Mouse (Mus musculus) gastrocnemius, postnatal 10 days (tissue): Measurements from ENCODE around the gene Hspa4l. TPM values are rescaled to one million over a fixed set of nuclear protein-coding genes. Genes with fewer than 3 reads are reported as not detected.
"Not testable (repeated sequence)": the region's sequence is repeated elsewhere in the genome, so short reads cannot be mapped to it uniquely, and the experiment has no call there.

Source experiments
- DNase-seq: peaks from one replicate; pipeline ENCODE4 v3.0.0; 2021; ENCODE audit warnings: mixed read lengths
- total RNA-seq, 2 experiments: library from RNA; stranded (reverse); gene quantifications; 2 replicates each; pipeline ENCODE4 v1.2.3; 2021

Hspa4l gene
- total RNA-seq, 2 experiments from 2014 or later, result 7.3 to 9.0 TPM

GRCm38 (mm10) chr3:40813275-40813674 lies 69.0 kb downstream of the Hspa4l start:
- DNase-seq, result no peak

- DNase-seq, result not testable (repeated sequence)
These were observed 101.2 kb downstream of the Hspa4l start for GRCm38 (mm10) chr3:40845521-40845920.

Other genes starting within 250 kb of the Hspa4l start
- 1 to 10 TPM; 1.3 to 1.9 TPM for gene Intu, start 213.2 kb upstream of the Hspa4l start, total RNA-seq
- not detected for gene Slc25a31, start 35.6 kb upstream of the Hspa4l start, total RNA-seq
- 10 to 100 TPM in 1 of 2 experiments, 1 to 10 TPM in 1; 4.3 to 15.4 TPM for gene Plk4, start 55.5 kb downstream of the Hspa4l start, total RNA-seq
- 10 to 100 TPM; 12.1 to 12.4 TPM for gene Mfsd8, start 102.4 kb downstream of the Hspa4l start, total RNA-seq
- gene Abhd18, start 102.5 kb downstream of the Hspa4l start, total RNA-seq, result 10 to 100 TPM; 11.0 to 11.6 TPM
- gene 1700034I23Rik, start 158.0 kb downstream of the Hspa4l start, total RNA-seq, result under 1 TPM in 1 of 2 experiments, not detected in 1; 0.18 TPM
- 10 to 100 TPM; 57.5 to 67.2 TPM for gene Larp1b, start 205.3 kb downstream of the Hspa4l start, total RNA-seq